Mouse (Mus musculus): ENCODE results near the gene Timm29.
A peak's percentile ranks its signal among the peaks of the same experiment; 100 is the strongest.

The Timm29 gene

GRCm38 (mm10) chr9:21592703-21593121 is at the start of gene Timm29, which contains the start of gene Yipf2:
Timm29 (plus strand) TSS chr9:21592722.
Yipf2 (minus strand) TSS chr9:21592828.
- DNase-seq = peak; percentile 93

GRCm38 (mm10) chr9:21545351-21545915 is 47.1 kb upstream of the Timm29 start:
- DNase-seq = no peak

GRCm38 (mm10) chr9:21545916-21546788 is 46.4 kb upstream of the Timm29 start:
- DNase-seq = peak; percentile 99

- peak; percentile 74 for DNase-seq
Observed at GRCm38 (mm10) chr9:21546789-21547074, 45.8 kb upstream of the Timm29 start, which contains the start of gene Carm1. Carm1 (plus strand) TSS chr9:21546894.

- peak; percentile 73 for DNase-seq
Observed at GRCm38 (mm10) chr9:21547075-21547941, 45.2 kb upstream of the Timm29 start.

GRCm38 (mm10) chr9:21551049-21551448 is 41.5 kb upstream of the Timm29 start:
- peak; percentile 28 for DNase-seq

GRCm38 (mm10) chr9:21553607-21554273 is 38.8 kb upstream of the Timm29 start:
- no peak for DNase-seq

GRCm38 (mm10) chr9:21555198-21555742 is 37.3 kb upstream of the Timm29 start:
- DNase-seq = no peak

- no peak for DNase-seq
Observed at GRCm38 (mm10) chr9:21556996-21557395, 35.5 kb upstream of the Timm29 start.

- DNase-seq = no peak
Observed at GRCm38 (mm10) chr9:21557556-21557955, 35.0 kb upstream of the Timm29 start.

GRCm38 (mm10) chr9:21558366-21558765 is 34.2 kb upstream of the Timm29 start:
- DNase-seq = no peak

GRCm38 (mm10) chr9:21559151-21559550 is 33.4 kb upstream of the Timm29 start:
- no peak for DNase-seq

GRCm38 (mm10) chr9:21564420-21564819 is 28.1 kb upstream of the Timm29 start:
- DNase-seq = no peak

- DNase-seq = no peak
Observed at GRCm38 (mm10) chr9:21565004-21565586, 27.4 kb upstream of the Timm29 start.

- no peak for DNase-seq
Observed at GRCm38 (mm10) chr9:21566538-21566937, 26.0 kb upstream of the Timm29 start.

GRCm38 (mm10) chr9:21567051-21567450 is 25.5 kb upstream of the Timm29 start:
- DNase-seq = no peak

- DNase-seq = no peak
Observed at GRCm38 (mm10) chr9:21568657-21569255, 23.8 kb upstream of the Timm29 start.

GRCm38 (mm10) chr9:21574012-21574801 is 18.3 kb upstream of the Timm29 start:
- DNase-seq = no peak

- DNase-seq = no peak
Observed at GRCm38 (mm10) chr9:21575253-21575652, 17.3 kb upstream of the Timm29 start.

- no peak for DNase-seq
Observed at GRCm38 (mm10) chr9:21576286-21576685, 16.2 kb upstream of the Timm29 start.

GRCm38 (mm10) chr9:21578226-21578625 is 14.3 kb upstream of the Timm29 start:
- no peak for DNase-seq
